Mouse (Mus musculus) heart, embryonic 16.5 days (tissue): ENCODE measurements around the gene BC048403. TPM values are rescaled to one million over a fixed set of nuclear protein-coding genes. Genes with fewer than 3 reads are reported as not detected.
"Not testable (repeated sequence)": the region's sequence is repeated elsewhere in the genome, so short reads cannot be mapped to it uniquely, and the experiment has no call there.

ENCODE experiments used
- ATAC-seq: fragments of 200-750 bp; cut with Nextera tagmentation; replicated peaks from 2 replicates; pipeline ENCODE4 v1.8.0; 2017; ENCODE audit warnings: moderate number of reproducible peaks; ENCODE audit not compliant: insufficient read depth, low FRiP score; ENCODE audit errors: extremely low read depth
- H3K27ac ChIP-seq: fragments of 300-500 bp; sonication (generic); 2 replicates; pipeline ENCODE4 v1.5.1; 2014; ENCODE audit warnings: mild to moderate bottlenecking, low read length, control low read depth, moderate library complexity
- H3K27me3 ChIP-seq: fragments of 300-500 bp; sonication (generic); 2 replicates; pipeline ENCODE4 v1.6.1; 2014; ENCODE audit warnings: low read length, mixed read lengths; ENCODE audit not compliant: control insufficient read depth, insufficient read depth
- H3K36me3 ChIP-seq: fragments of 300-500 bp; sonication (generic); 2 replicates; pipeline ENCODE4 v1.6.1; 2014; ENCODE audit not compliant: control insufficient read depth, insufficient read depth
- H3K4me1 ChIP-seq: fragments of 300-500 bp; sonication (generic); 2 replicates; pipeline ENCODE4 v1.6.1; 2014; ENCODE audit warnings: low read length, mixed read lengths; ENCODE audit not compliant: control insufficient read depth, insufficient read depth
- H3K4me2 ChIP-seq: fragments of 300-500 bp; sonication (generic); 2 replicates; pipeline ENCODE4 v1.6.1; 2014; ENCODE audit warnings: low read depth, mild to moderate bottlenecking, control low read depth, low read length
- H3K4me3 ChIP-seq: fragments of 300-500 bp; sonication (generic); 2 replicates; pipeline ENCODE4 v1.5.1; 2014; ENCODE audit warnings: mild to moderate bottlenecking, control low read depth, low read length
- H3K9ac ChIP-seq: fragments of 300-500 bp; sonication (generic); 2 replicates; pipeline ENCODE4 v1.6.1; 2014; ENCODE audit warnings: low read length, control low read depth
- H3K9me3 ChIP-seq: fragments of 300-500 bp; sonication (generic); replicated peaks from 2 replicates; pipeline ENCODE4 v1.6.1; 2016; ENCODE audit warnings: low read length; ENCODE audit not compliant: control insufficient read depth
- WGBS: fragments of 180-500 bp; shearing (Covaris S2); extraction: QIAGEN DNeasy Blood & Tissue Kit; methylation state at CpG from one replicate; pipeline ENCODE4 v1.1.7; 2014; 5-methylcytosine and 5-hydroxymethylcytosine counted together
- polyA plus RNA-seq: library from polyadenylated mRNA; unstranded; fragments of >200 nt; fragmentation: Nextera tagmentation; extraction: Ambion mirVana; gene quantifications from 2 replicates; pipeline ENCODE4 v1.2.1, GENCODE M21; 2015

Gene BC048403
- polyA plus RNA-seq, 1 experiment from 2014 or later = 1.9 TPM

DNA sequence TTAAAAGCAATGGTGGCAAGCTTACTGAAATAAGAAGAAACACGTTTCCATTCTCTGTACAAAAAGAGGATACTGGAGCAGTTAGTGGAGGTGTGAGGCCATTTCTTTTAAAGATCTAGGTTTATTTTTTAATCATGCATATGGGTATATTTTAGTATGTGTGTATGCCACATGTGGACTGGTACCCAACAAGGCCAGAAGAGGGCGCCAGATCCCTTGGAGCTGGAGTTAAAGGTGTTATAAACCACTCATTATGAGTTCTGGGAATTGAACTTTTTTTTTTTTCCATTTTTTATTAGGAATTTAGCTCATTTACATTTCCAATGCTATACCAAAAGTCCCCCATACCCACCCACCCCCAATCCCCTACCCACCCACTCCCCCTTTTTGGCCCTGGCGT is 27.6 kb downstream of the BC048403 start:
- not testable (repeated sequence) for H3K36me3 ChIP-seq, H3K4me1 ChIP-seq, H3K27ac ChIP-seq, H3K9me3 ChIP-seq, H3K9ac ChIP-seq, H3K27me3 ChIP-seq, ATAC-seq, H3K4me3 ChIP-seq, H3K4me2 ChIP-seq
- 78% methylated on average over 3 of the region's 3 CpGs for WGBS

DNA sequence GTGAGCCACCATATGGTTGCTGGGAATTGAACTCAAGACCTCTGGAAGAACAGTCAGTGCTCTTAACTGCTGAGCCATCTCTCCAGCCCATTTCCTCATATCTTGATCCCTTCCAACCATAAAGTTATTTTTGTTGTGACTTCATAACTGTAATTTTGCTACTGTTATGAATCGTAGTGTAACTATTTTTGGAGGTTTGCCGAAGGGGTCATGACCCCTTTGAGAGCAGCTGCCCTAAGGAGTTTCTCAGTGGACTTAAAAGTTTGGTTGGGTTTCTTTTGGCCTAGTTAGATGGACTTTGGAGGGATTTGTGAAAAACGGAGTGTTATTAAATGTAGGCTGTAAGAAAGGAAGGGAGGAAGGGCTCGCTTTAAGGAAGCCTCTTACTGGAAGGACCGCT is 30.0 kb downstream of the BC048403 start:
- ATAC-seq = no peak
- no peaks in the 10 kb centered on the region for H3K4me1 ChIP-seq
- no peaks in the 10 kb centered on the region for H3K27me3 ChIP-seq
- H3K36me3 ChIP-seq = no peaks in the 10 kb centered on the region
- H3K9ac ChIP-seq = no peak overlapping the region
- no peak overlapping the region for H3K27ac ChIP-seq
- no peak overlapping the region for H3K4me3 ChIP-seq
- 84% methylated on average over 5 of the region's 5 CpGs for WGBS
- H3K4me2 ChIP-seq = no peak overlapping the region
- no peaks in the 10 kb centered on the region for H3K9me3 ChIP-seq

DNA sequence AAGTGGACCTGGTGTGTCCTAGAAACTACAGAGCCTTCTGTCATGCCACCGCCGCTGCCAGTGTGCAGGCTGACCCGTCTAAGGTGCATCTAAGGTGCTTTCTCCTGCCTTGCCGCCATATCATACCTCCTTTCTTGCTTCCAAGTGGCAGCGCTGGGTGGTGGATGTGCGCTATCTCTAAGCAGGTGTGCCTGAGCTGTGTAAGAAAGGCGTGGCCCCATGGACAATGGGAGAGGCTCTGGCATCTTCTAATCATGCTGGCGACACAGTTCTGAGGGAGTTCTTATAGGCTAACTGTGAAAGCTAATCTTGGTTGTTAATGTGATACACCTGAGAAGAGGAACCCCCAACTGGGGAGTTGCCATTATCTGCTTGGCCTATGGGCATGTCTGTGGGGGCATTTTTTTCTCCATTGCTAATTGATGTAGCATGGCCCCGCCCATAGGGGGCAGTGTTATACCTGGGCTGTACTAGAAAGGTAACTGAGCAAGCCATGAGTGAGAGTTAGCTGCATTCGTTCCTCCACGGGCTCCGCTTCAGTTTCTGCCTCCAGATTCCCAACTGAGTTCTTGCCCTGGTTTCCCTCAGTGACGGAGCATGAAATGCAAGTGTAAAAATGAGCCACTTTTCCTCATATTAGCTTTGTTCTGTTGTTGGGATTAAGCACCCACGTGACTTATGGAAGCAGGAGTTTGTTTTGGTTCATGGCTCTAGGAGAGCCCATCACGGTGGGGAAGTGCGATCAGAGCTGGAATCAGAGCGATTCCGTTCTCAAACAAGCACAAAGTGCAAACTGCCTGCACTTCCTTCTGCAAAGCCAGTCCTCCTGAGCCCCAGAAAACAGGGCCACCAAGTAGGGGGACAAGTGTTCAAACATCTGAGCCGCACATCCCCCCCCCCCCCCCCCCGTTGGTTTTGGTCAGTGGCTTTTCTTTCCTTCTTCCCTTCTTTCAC is 31.2 kb downstream of the BC048403 start:
- H3K9ac ChIP-seq = no peak overlapping the region
- H3K27ac ChIP-seq = no peak overlapping the region
- no peaks in the 10 kb centered on the region for H3K27me3 ChIP-seq
- WGBS = 57% methylated on average over 20 of the region's 20 CpGs
- H3K4me2 ChIP-seq = peak overlapping the region; percentile 55
- H3K4me3 ChIP-seq = peak overlapping the region; percentile 17
- no peak for ATAC-seq
- H3K4me1 ChIP-seq = no peaks in the 10 kb centered on the region
- H3K9me3 ChIP-seq = no peaks in the 10 kb centered on the region
- no peaks in the 10 kb centered on the region for H3K36me3 ChIP-seq

DNA sequence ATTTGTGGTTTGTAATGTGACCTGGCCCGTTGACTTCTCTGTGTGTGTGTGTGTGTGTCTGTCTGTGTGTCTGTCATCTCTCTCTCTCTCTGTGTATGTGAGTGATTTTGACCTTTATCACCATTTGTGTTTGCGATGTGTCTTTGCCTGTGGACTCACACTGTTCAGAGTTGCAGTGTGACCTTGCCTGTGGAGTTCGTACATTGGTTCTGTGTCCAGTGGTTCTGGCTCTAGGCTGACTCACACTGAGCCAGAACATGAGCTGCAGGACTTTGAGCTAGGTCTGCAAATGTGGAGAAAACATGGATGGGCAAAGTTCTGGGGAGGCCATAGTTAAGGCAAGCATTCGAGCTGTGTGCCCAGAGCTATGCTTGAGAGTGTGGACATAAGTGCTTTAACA is 34.1 kb downstream of the BC048403 start:
- no peak overlapping the region for H3K27ac ChIP-seq
- no peak overlapping the region for H3K4me2 ChIP-seq
- 73% methylated on average over 4 of the region's 4 CpGs for WGBS
- H3K27me3 ChIP-seq = no peaks in the 10 kb centered on the region
- ATAC-seq = no peak
- no peaks in the 10 kb centered on the region for H3K36me3 ChIP-seq
- no peak overlapping the region for H3K9ac ChIP-seq
- no peaks in the 10 kb centered on the region for H3K4me1 ChIP-seq
- H3K4me3 ChIP-seq = no peak overlapping the region
- H3K9me3 ChIP-seq = no peaks in the 10 kb centered on the region

DNA sequence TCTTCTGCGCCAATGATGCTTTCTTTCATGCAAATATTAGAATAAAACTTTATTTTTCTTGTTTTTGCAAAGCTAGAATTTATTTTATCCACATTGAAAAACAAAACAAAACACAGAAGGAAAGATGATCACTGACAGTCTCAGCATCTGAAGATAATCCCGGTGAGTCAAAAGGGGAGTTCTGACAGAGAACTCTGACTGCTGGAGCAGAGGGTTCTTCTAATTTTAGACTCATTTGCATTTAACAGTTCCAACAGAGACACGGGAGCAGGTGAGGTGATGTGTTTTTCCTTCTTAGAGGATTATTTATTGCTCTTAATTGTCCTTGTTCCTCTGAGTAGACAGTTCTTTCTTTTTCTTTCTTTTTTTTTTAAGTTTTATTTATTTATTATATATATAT is 36.3 kb downstream of the BC048403 start:
- no peaks in the 10 kb centered on the region for H3K9me3 ChIP-seq
- ATAC-seq = no peak
- H3K9ac ChIP-seq = no peak overlapping the region
- H3K4me1 ChIP-seq = no peaks in the 10 kb centered on the region
- no peak overlapping the region for H3K4me2 ChIP-seq
- no peak overlapping the region for H3K4me3 ChIP-seq
- H3K27ac ChIP-seq = no peak overlapping the region
- 52% methylated on average over 3 of the region's 3 CpGs for WGBS
- no peaks in the 10 kb centered on the region for H3K36me3 ChIP-seq
- no peaks in the 10 kb centered on the region for H3K27me3 ChIP-seq

DNA sequence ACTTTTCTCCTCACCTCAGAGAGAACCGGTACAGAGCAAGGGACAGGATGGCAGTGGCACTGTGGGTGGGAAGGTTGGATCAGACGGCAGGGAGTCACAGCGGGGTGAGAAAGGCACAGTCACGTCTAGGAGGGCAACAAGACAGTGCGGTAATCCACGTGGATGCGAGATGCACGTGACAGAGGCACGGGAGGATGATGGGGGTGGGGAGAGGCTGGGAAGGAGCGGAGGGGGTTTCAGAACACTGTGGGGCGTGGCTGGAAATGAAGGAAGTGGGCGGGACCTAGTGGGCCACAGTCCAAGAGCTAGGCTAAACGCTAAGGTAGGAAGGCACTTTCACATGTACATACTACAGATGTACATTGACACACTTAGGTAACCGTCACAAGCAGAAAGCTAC is 41.4 kb downstream of the BC048403 start:
- H3K4me3 ChIP-seq = no peak overlapping the region
- H3K27ac ChIP-seq = no peak overlapping the region
- no peaks in the 10 kb centered on the region for H3K27me3 ChIP-seq
- peak overlapping the region; percentile 20; the same call in 1 of the 2 replicates for H3K4me2 ChIP-seq
- H3K4me1 ChIP-seq = no peaks in the 10 kb centered on the region
- 43% methylated on average over 14 of the region's 14 CpGs for WGBS
- peaks cover 6% of the 10 kb centered on the region; the same call in 1 of the 2 replicates for H3K9me3 ChIP-seq
- no peak for ATAC-seq
- H3K9ac ChIP-seq = no peak overlapping the region
- H3K36me3 ChIP-seq = peaks cover 25% of the 10 kb centered on the region

DNA sequence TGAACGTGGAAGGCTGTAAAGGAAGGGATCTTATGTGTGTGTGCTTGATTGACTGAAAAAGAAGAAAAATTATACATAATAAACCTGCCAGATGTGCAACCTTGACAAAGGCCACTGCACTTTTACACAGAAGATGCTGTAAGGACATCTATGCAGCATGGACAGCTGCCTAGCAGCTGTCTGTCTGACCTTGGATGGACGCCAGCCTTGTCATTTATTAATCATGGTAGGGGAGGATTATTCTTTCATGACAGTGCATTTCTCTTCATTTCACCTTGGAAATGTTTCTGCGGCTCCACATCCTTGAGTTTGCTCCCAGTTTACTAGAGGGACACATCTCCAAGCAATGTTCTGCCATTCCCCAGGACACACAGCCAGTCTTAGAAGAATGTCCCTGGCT is 48.8 kb downstream of the BC048403 start:
- Histone ChIP-seq H3K27me3 (no peaks in the 10 kb centered on the region), H3K4me3 (no peak overlapping the region), H3K36me3 (peaks cover 29% of the 10 kb centered on the region), H3K9ac (no peak overlapping the region), H3K4me1 (no peaks in the 10 kb centered on the region), H3K9me3 (peaks cover 6% of the 10 kb centered on the region; the same call in 1 of the 2 replicates), H3K27ac (no peak overlapping the region), H3K4me2 (no peak overlapping the region)
- no peak for ATAC-seq
- 89% methylated on average over 3 of the region's 3 CpGs for WGBS

DNA sequence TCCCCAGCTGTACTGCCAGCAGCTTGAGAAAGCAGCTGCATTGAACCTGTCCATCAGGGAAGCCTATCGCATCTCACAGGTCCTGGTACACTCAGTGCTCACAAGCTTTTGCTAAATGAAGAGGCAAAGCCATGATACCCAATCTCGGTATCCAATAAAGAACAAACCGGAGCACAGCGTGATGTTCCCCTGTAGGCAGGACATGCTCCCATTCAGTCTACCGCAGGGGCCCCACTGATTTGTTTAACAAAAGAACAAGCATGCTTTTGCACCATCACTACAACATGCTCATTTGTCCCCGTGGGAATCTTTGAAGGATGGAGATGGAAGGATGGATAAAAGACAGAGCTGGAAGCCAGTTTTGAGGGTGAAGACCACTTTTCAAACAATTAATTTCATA is 50.3 kb downstream of the BC048403 start:
- WGBS = 75% methylated on average over 6 of the region's 6 CpGs

DNA sequence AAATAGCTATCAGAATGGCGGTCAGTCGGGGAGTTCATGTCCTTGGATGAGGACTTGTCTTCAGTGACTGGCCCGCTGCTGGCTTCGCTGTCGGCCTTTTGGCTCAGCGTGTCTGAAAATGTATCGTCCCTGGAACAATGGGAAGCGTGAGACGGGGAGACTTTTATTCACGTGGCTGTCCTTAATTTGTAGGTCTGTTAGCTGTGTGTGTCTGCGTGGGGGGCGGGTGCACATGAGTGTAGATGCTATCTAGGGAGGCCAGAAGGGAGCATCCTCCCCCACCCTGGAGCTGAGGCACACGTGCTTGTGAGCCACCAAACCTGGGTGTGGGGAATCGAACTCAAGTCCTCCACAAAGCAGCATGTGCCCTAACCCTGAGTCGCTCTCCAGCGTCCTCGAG is 52.9 kb downstream of the BC048403 start:
- no peaks in the 10 kb centered on the region for H3K9me3 ChIP-seq
- no peak overlapping the region for H3K4me2 ChIP-seq
- peaks cover 8% of the 10 kb centered on the region; the same call in 1 of the 2 replicates for H3K36me3 ChIP-seq
- no peaks in the 10 kb centered on the region for H3K27me3 ChIP-seq
- H3K4me1 ChIP-seq = no peaks in the 10 kb centered on the region
- H3K27ac ChIP-seq = no peak overlapping the region
- no peak overlapping the region for H3K9ac ChIP-seq
- ATAC-seq = no peak
- no peak overlapping the region for H3K4me3 ChIP-seq
- 94% methylated on average over 17 of the region's 17 CpGs for WGBS

More for the DNA sequence above, 50.3 kb downstream of the BC048403 start:
- no peaks in the 10 kb centered on the region for H3K4me1 ChIP-seq
- no peak overlapping the region for H3K27ac ChIP-seq
- peaks cover 18% of the 10 kb centered on the region for H3K36me3 ChIP-seq
- H3K27me3 ChIP-seq = no peaks in the 10 kb centered on the region
- no peak for ATAC-seq
- no peak overlapping the region for H3K4me3 ChIP-seq
- H3K4me2 ChIP-seq = no peak overlapping the region
- H3K9me3 ChIP-seq = no peaks in the 10 kb centered on the region
- H3K9ac ChIP-seq = no peak overlapping the region
